Mouse (Mus musculus) heart, embryonic 15.5 days (tissue): ENCODE measurements around the gene Olfr1163. TPM values are rescaled to one million over a fixed set of nuclear protein-coding genes. Genes with fewer than 3 reads are reported as not detected.
"Not testable (repeated sequence)": the region's sequence is repeated elsewhere in the genome, so short reads cannot be mapped to it uniquely, and the experiment has no call there.

Source experiments
- ATAC-seq: fragments of 200-750 bp; cut with Nextera tagmentation; replicated peaks from 2 replicates; pipeline ENCODE4 v1.8.0; 2017; ENCODE audit warnings: low read depth, moderate TSS enrichment; ENCODE audit not compliant: insufficient number of reproducible peaks, insufficient read depth, low FRiP score
- H3K27ac ChIP-seq: fragments of 300-500 bp; sonication (generic); 2 replicates; pipeline ENCODE4 v1.5.1; 2015; ENCODE audit warnings: mild to moderate bottlenecking, inconsistent platforms
- H3K27me3 ChIP-seq: fragments of 300-500 bp; sonication (generic); 2 replicates; pipeline ENCODE4 v1.6.1; 2015; ENCODE audit warnings: inconsistent platforms
- H3K36me3 ChIP-seq: fragments of 300-500 bp; sonication (generic); 2 replicates; pipeline ENCODE4 v1.6.1; 2015; ENCODE audit warnings: mild to moderate bottlenecking, inconsistent platforms
- H3K4me1 ChIP-seq: fragments of 300-500 bp; sonication (generic); replicated peaks from 2 replicates; pipeline ENCODE4 v1.6.1; 2015; ENCODE audit warnings: inconsistent platforms
- H3K4me2 ChIP-seq: fragments of 300-500 bp; sonication (generic); 2 replicates; pipeline ENCODE4 v1.6.1; 2015; ENCODE audit warnings: inconsistent platforms, mild to moderate bottlenecking, moderate library complexity
- H3K4me3 ChIP-seq: fragments of 300-500 bp; sonication (generic); 2 replicates; pipeline ENCODE4 v1.5.1; 2015; ENCODE audit warnings: mild to moderate bottlenecking, inconsistent platforms
- H3K9ac ChIP-seq: fragments of 300-500 bp; sonication (generic); 2 replicates; pipeline ENCODE4 v1.6.1; 2015; ENCODE audit warnings: mild to moderate bottlenecking, inconsistent platforms
- H3K9me3 ChIP-seq: fragments of 300-500 bp; sonication (generic); replicated peaks from 2 replicates; pipeline ENCODE4 v1.6.1; 2016; ENCODE audit warnings: inconsistent platforms
- WGBS: fragments of 180-500 bp; shearing (Covaris S2); methylation state at CpG from one replicate; pipeline ENCODE4 v1.1.7; 2015; ENCODE audit warnings: mixed read lengths; 5-methylcytosine and 5-hydroxymethylcytosine counted together
- polyA plus RNA-seq: library from polyadenylated mRNA; unstranded; fragments of >200 nt; fragmentation: Nextera tagmentation; extraction: Ambion mirVana; gene quantifications from 2 replicates; pipeline ENCODE4 v1.2.1, GENCODE M21; 2015

Gene Olfr1163
- not detected in 2 replicates for polyA plus RNA-seq

GRCm38 (mm10) chr2:88071730-88072129 is at the start of gene Olfr1163:
Gene Olfr1163, minus strand, starts transcription at chr2:88071830.
- Histone ChIP-seq H3K4me1 (no peaks in the 10 kb centered on the region), H3K4me2 (no peak within 1 kb of the TSS), H3K4me3 (no peak within 1 kb of the TSS), H3K9me3 (no peaks in the 10 kb centered on the region), H3K9ac (no peak within 1 kb of the TSS), H3K27ac (no peak within 1 kb of the TSS), H3K27me3 (no peaks in the 10 kb centered on the region), H3K36me3 (no peaks in the 10 kb centered on the region)
- ATAC-seq: no peak

- no peak within 1 kb of the TSS for H3K27ac ChIP-seq
- no peak for ATAC-seq
- H3K4me1 ChIP-seq: no peaks in the 10 kb centered on the region
- no peak within 1 kb of the TSS for H3K4me2 ChIP-seq
- H3K4me3 ChIP-seq: no peak within 1 kb of the TSS
- H3K36me3 ChIP-seq: no peaks in the 10 kb centered on the region
- H3K9me3 ChIP-seq: no peaks in the 10 kb centered on the region
- 61% methylated on average over 4 of the region's 4 CpGs for WGBS
- no peak within 1 kb of the TSS for H3K9ac ChIP-seq
- no peaks in the 10 kb centered on the region for H3K27me3 ChIP-seq
These were observed 22.2 kb upstream of the Olfr1163 start, which contains the start of gene Olfr1164 for GRCm38 (mm10) chr2:88093866-88094265. Gene Olfr1164, minus strand, starts transcription at chr2:88093966.

- Histone ChIP-seq H3K9me3 (no peaks in the 10 kb centered on the region), H3K4me1 (no peaks in the 10 kb centered on the region), H3K27me3 (no peaks in the 10 kb centered on the region), H3K4me2 (no peak overlapping the region), H3K4me3 (no peak overlapping the region), H3K27ac (no peak overlapping the region), H3K36me3 (no peaks in the 10 kb centered on the region), H3K9ac (no peak overlapping the region)
- WGBS: 88% methylated on average over 2 of the region's 2 CpGs
- ATAC-seq: no peak
These were observed 8.0 kb downstream of the Olfr1163 start for GRCm38 (mm10) chr2:88063587-88063986.

- WGBS: 72% methylated on average over 1 of the region's 1 CpGs
- no peak within 1 kb of the TSS for H3K4me2 ChIP-seq
- no peaks in the 10 kb centered on the region for H3K36me3 ChIP-seq
- no peak within 1 kb of the TSS for H3K9ac ChIP-seq
- no peaks in the 10 kb centered on the region for H3K9me3 ChIP-seq
- no peak within 1 kb of the TSS for H3K27ac ChIP-seq
- ATAC-seq: no peak
- H3K4me1 ChIP-seq: no peaks in the 10 kb centered on the region
- H3K27me3 ChIP-seq: no peaks in the 10 kb centered on the region
- H3K4me3 ChIP-seq: no peak within 1 kb of the TSS
These were observed 20.6 kb downstream of the Olfr1163 start, which contains the start of gene Olfr1162 for GRCm38 (mm10) chr2:88051029-88051428. Gene Olfr1162, minus strand, starts transcription at chr2:88051129.

GRCm38 (mm10) chr2:88037599-88037998 is 34.0 kb downstream of the Olfr1163 start, which contains the start of gene Olfr73:
Gene Olfr73, minus strand, starts transcription at chr2:88037699.
- no peak within 1 kb of the TSS for H3K9ac ChIP-seq
- H3K27me3 ChIP-seq: no peaks in the 10 kb centered on the region
- H3K27ac ChIP-seq: no peak within 1 kb of the TSS
- no peak within 1 kb of the TSS for H3K4me2 ChIP-seq
- no peaks in the 10 kb centered on the region for H3K4me1 ChIP-seq
- ATAC-seq: no peak
- H3K36me3 ChIP-seq: no peaks in the 10 kb centered on the region
- H3K4me3 ChIP-seq: no peak within 1 kb of the TSS
- H3K9me3 ChIP-seq: no peaks in the 10 kb centered on the region

- ATAC-seq, H3K27me3 ChIP-seq, H3K36me3 ChIP-seq, H3K4me2 ChIP-seq, H3K9me3 ChIP-seq, H3K9ac ChIP-seq, H3K4me3 ChIP-seq, H3K4me1 ChIP-seq, H3K27ac ChIP-seq: not testable (repeated sequence)
- 67% methylated on average over 1 of the region's 1 CpGs for WGBS
These were observed 49.2 kb downstream of the Olfr1163 start, which contains the start of gene Olfr1161 for GRCm38 (mm10) chr2:88022474-88022873. Gene Olfr1161, plus strand, starts transcription at chr2:88022774.

Other genes with a start within 250 kb of the Olfr1163 start
- not detected in 2 replicates for gene Olfr1148, start 241.3 kb downstream of the Olfr1163 start, polyA plus RNA-seq
- not detected in 2 replicates for gene Olfr1150-ps1, start 227.8 kb downstream of the Olfr1163 start, polyA plus RNA-seq
- not detected in 2 replicates for gene Olfr1151, start 216.0 kb downstream of the Olfr1163 start, polyA plus RNA-seq
- gene Olfr1152, start 205.3 kb downstream of the Olfr1163 start, polyA plus RNA-seq: not detected in 2 replicates
- not detected in 2 replicates for gene Olfr1153, start 176.9 kb downstream of the Olfr1163 start, polyA plus RNA-seq
- not detected in 2 replicates for gene Olfr1154, start 166.7 kb downstream of the Olfr1163 start, polyA plus RNA-seq
- gene Olfr1155, start 126.7 kb downstream of the Olfr1163 start, polyA plus RNA-seq: not detected in 2 replicates
- gene Olfr1156, start 118.7 kb downstream of the Olfr1163 start, polyA plus RNA-seq: not detected in 2 replicates
- not detected in 2 replicates for gene Olfr1157, start 103.5 kb downstream of the Olfr1163 start, polyA plus RNA-seq
- gene Olfr74, start 97.2 kb downstream of the Olfr1163 start, polyA plus RNA-seq: not detected in 2 replicates
- gene Olfr1158, start 81.7 kb downstream of the Olfr1163 start, polyA plus RNA-seq: not detected in 2 replicates
- not detected in 2 replicates for gene Olfr1160, start 63.6 kb downstream of the Olfr1163 start, polyA plus RNA-seq
- not detected in 2 replicates for gene Olfr1161, start 49.1 kb downstream of the Olfr1163 start, polyA plus RNA-seq
- not detected in 2 replicates for gene Olfr73, start 34.1 kb downstream of the Olfr1163 start, polyA plus RNA-seq
- not detected in 2 replicates for gene Olfr1162, start 20.7 kb downstream of the Olfr1163 start, polyA plus RNA-seq
- not detected in 2 replicates for gene Olfr1164, start 22.1 kb upstream of the Olfr1163 start, polyA plus RNA-seq
- gene Olfr1166, start 56.4 kb upstream of the Olfr1163 start, polyA plus RNA-seq: not detected in 2 replicates
- gene Olfr1167, start 83.4 kb upstream of the Olfr1163 start, polyA plus RNA-seq: not detected in 2 replicates
- gene Olfr1168, start 110.0 kb upstream of the Olfr1163 start, polyA plus RNA-seq: not detected in 2 replicates
- not detected in 2 replicates for gene Olfr1170, start 156.5 kb upstream of the Olfr1163 start, polyA plus RNA-seq
- gene Olfr1173, start 208.0 kb upstream of the Olfr1163 start, polyA plus RNA-seq: not detected in 2 replicates
- gene Olfr1174-ps, start 243.3 kb upstream of the Olfr1163 start, polyA plus RNA-seq: not detected in 2 replicates